Mouse (Mus musculus): ENCODE measurements around the gene Vmn1r157.
"Not testable (repeated sequence)": the region's sequence is repeated elsewhere in the genome, so short reads cannot be mapped to it uniquely, and the experiment has no call there.

DNA sequence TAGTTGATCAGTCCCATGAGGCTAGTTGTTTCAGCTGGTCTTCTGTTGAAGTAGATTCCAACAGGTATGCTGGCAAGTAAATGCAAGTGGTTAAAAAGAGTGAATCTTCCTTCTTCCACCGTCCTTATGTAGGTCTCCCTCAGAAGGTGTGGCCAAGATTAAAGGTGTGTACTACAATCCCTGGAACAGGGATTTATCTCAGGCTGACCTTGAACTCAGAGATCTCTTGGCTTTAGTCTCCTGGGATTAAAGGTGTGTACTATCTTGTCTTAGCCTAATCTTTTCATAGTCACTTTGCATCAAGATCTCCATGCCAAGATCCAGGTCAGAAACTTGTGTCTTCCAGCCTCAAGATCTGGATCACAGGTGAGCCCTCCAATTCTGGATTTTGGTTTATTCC is 41.9 kb upstream of the Vmn1r157 start, which contains the start of gene Gm4567:
- not testable (repeated sequence) for TF ChIP-seq EP300 (IDR thresholded peaks at IDR 0.05; ENCODE audit: insufficient read depth, low read depth, low read length); CTCF (IDR thresholded peaks at IDR 0.05); POLR2A (IDR thresholded peaks at IDR 0.05; ENCODE audit: insufficient read depth, low read depth, low read length)
